Mouse (Mus musculus) midbrain, embryonic 16.5 days (tissue): Measurements from ENCODE around the gene Dstn. TPM values are rescaled to one million over a fixed set of nuclear protein-coding genes. Genes with fewer than 3 reads are reported as not detected.

Experiments
- ATAC-seq: fragments of 200-750 bp; cut with Nextera tagmentation; 2 replicates; pipeline ENCODE4 v1.8.0; 2017; ENCODE audit warnings: moderate TSS enrichment
- H3K27ac ChIP-seq: fragments of 300-500 bp; sonication (generic); 2 replicates; pipeline ENCODE4 v1.5.1; 2014; ENCODE audit warnings: mild to moderate bottlenecking, low read length, mixed read lengths
- H3K27me3 ChIP-seq: fragments of 300-500 bp; sonication (generic); 2 replicates; pipeline ENCODE4 v1.6.1; 2014; ENCODE audit warnings: low read depth, low read length, mixed read lengths; ENCODE audit not compliant: control insufficient read depth, insufficient read depth
- H3K36me3 ChIP-seq: fragments of 300-500 bp; sonication (generic); 2 replicates; pipeline ENCODE4 v1.6.1; 2014; ENCODE audit warnings: mild to moderate bottlenecking, low read length, moderate library complexity, mixed read lengths; ENCODE audit not compliant: control insufficient read depth, insufficient read depth
- H3K4me1 ChIP-seq: fragments of 300-500 bp; sonication (generic); 2 replicates; pipeline ENCODE4 v1.6.1; 2014; ENCODE audit warnings: mild to moderate bottlenecking, low read length, mixed read lengths; ENCODE audit not compliant: control insufficient read depth, insufficient read depth
- H3K4me2 ChIP-seq: fragments of 300-500 bp; sonication (generic); 2 replicates; pipeline ENCODE4 v1.6.1; 2014; ENCODE audit warnings: mild to moderate bottlenecking, low read length, mixed read lengths
- H3K4me3 ChIP-seq: fragments of 300-500 bp; sonication (generic); 2 replicates; pipeline ENCODE4 v1.5.1; 2014; ENCODE audit warnings: low read depth, mild to moderate bottlenecking, low read length, moderate library complexity, mixed read lengths
- H3K9ac ChIP-seq: fragments of 300-500 bp; sonication (generic); 2 replicates; pipeline ENCODE4 v1.6.1; 2014; ENCODE audit warnings: low read depth, low read length, mixed read lengths
- H3K9me3 ChIP-seq: fragments of 300-500 bp; sonication (generic); replicated peaks from 2 replicates; pipeline ENCODE4 v1.6.1; 2014; ENCODE audit warnings: mild to moderate bottlenecking, low read length, mixed read lengths; ENCODE audit not compliant: control insufficient read depth, poor library complexity, severe bottlenecking
- WGBS: fragments of 180-500 bp; shearing (Covaris S2); extraction: QIAGEN DNeasy Blood & Tissue Kit; methylation state at CpG from one replicate; pipeline ENCODE4 v1.1.7; 2014; 5-methylcytosine and 5-hydroxymethylcytosine counted together
- polyA plus RNA-seq: library from polyadenylated mRNA; unstranded; fragments of >200 nt; fragmentation: Nextera tagmentation; extraction: Ambion mirVana; gene quantifications from 2 replicates; pipeline ENCODE4 v1.2.1, GENCODE M21; 2015

The Dstn gene
- polyA plus RNA-seq: 429 and 431 TPM in 2 replicates

- H3K4me3 ChIP-seq: peak within 1 kb of the TSS; percentile 65
- H3K27me3 ChIP-seq: no peaks in the 10 kb centered on the region
- under 1% methylated on average over 70 of the region's 71 CpGs for WGBS
- no peaks in the 10 kb centered on the region for H3K9me3 ChIP-seq
- H3K36me3 ChIP-seq: no peaks in the 10 kb centered on the region
- H3K4me1 ChIP-seq: peaks cover 25% of the 10 kb centered on the region
- peak within 1 kb of the TSS; percentile 75 for H3K4me2 ChIP-seq
- H3K9ac ChIP-seq: peak within 1 kb of the TSS; percentile 75
- H3K27ac ChIP-seq: peak within 1 kb of the TSS; percentile 88
- peak; percentile 97 for ATAC-seq
These were observed at the start of gene Dstn for GRCm38 (mm10) chr2:143914760-143915599. Gene Dstn, plus strand, starts transcription at chr2:143915320.

GRCm38 (mm10) chr2:143867326-143867725 is 47.8 kb upstream of the Dstn start:
- Histone ChIP-seq H3K4me2 (no peak overlapping the region), H3K9ac (no peak overlapping the region), H3K27me3 (no peaks in the 10 kb centered on the region), H3K9me3 (no peaks in the 10 kb centered on the region), H3K4me1 (peaks cover 3% of the 10 kb centered on the region; the same call in 1 of the 2 replicates), H3K36me3 (no peaks in the 10 kb centered on the region), H3K27ac (no peak overlapping the region), H3K4me3 (no peak overlapping the region)
- WGBS: 5% methylated on average over 6 of the region's 6 CpGs
- ATAC-seq: peak; percentile 41; the same call in 1 of the 2 replicates

- Histone ChIP-seq H3K9ac (no peak overlapping the region), H3K4me3 (no peak overlapping the region), H3K36me3 (no peaks in the 10 kb centered on the region), H3K4me2 (no peak overlapping the region), H3K9me3 (no peaks in the 10 kb centered on the region), H3K4me1 (no peaks in the 10 kb centered on the region), H3K27ac (no peak overlapping the region), H3K27me3 (no peaks in the 10 kb centered on the region)
- WGBS: 68% methylated on average over 10 of the region's 10 CpGs
- no peak for ATAC-seq
These were observed 44.0 kb upstream of the Dstn start for GRCm38 (mm10) chr2:143870936-143871688.

- no peaks in the 10 kb centered on the region for H3K4me1 ChIP-seq
- H3K9me3 ChIP-seq: no peaks in the 10 kb centered on the region
- H3K4me2 ChIP-seq: no peak overlapping the region
- no peak overlapping the region for H3K9ac ChIP-seq
- 79% methylated on average over 1 of the region's 1 CpGs for WGBS
- H3K36me3 ChIP-seq: no peaks in the 10 kb centered on the region
- H3K27ac ChIP-seq: no peak overlapping the region
- no peaks in the 10 kb centered on the region for H3K27me3 ChIP-seq
- no peak for ATAC-seq
- no peak overlapping the region for H3K4me3 ChIP-seq
These were observed 39.1 kb upstream of the Dstn start for GRCm38 (mm10) chr2:143876026-143876425.

- ATAC-seq: no peak
- H3K4me1 ChIP-seq: no peaks in the 10 kb centered on the region
- 72% methylated on average over 4 of the region's 4 CpGs for WGBS
These were observed 38.0 kb upstream of the Dstn start for GRCm38 (mm10) chr2:143876929-143877632.

GRCm38 (mm10) chr2:143879311-143879710 is 35.8 kb upstream of the Dstn start:
- H3K4me1 ChIP-seq: no peaks in the 10 kb centered on the region
- no peak overlapping the region for H3K9ac ChIP-seq
- H3K27me3 ChIP-seq: no peaks in the 10 kb centered on the region
- 90% methylated on average over 6 of the region's 6 CpGs for WGBS
- H3K4me3 ChIP-seq: no peak overlapping the region
- ATAC-seq: no peak
- H3K9me3 ChIP-seq: no peaks in the 10 kb centered on the region
- no peaks in the 10 kb centered on the region for H3K36me3 ChIP-seq
- no peak overlapping the region for H3K4me2 ChIP-seq
- H3K27ac ChIP-seq: no peak overlapping the region

More at GRCm38 (mm10) chr2:143876929-143877632, 38.0 kb upstream of the Dstn start:
- Histone ChIP-seq H3K9ac (no peak overlapping the region), H3K27ac (no peak overlapping the region), H3K4me2 (no peak overlapping the region), H3K27me3 (no peaks in the 10 kb centered on the region), H3K4me3 (no peak overlapping the region), H3K36me3 (no peaks in the 10 kb centered on the region), H3K9me3 (no peaks in the 10 kb centered on the region)

- Histone ChIP-seq H3K9ac (no peak overlapping the region), H3K9me3 (no peaks in the 10 kb centered on the region), H3K4me1 (no peaks in the 10 kb centered on the region), H3K27ac (no peak overlapping the region), H3K27me3 (no peaks in the 10 kb centered on the region), H3K36me3 (no peaks in the 10 kb centered on the region), H3K4me3 (no peak overlapping the region), H3K4me2 (no peak overlapping the region)
- no peak for ATAC-seq
- WGBS: 90% methylated on average over 4 of the region's 4 CpGs
These were observed 33.1 kb upstream of the Dstn start for GRCm38 (mm10) chr2:143882002-143882401.

GRCm38 (mm10) chr2:143882606-143883288 is 32.4 kb upstream of the Dstn start:
- H3K4me2 ChIP-seq: no peak overlapping the region
- H3K36me3 ChIP-seq: no peaks in the 10 kb centered on the region
- no peak overlapping the region for H3K4me3 ChIP-seq
- 81% methylated on average over 10 of the region's 10 CpGs for WGBS
- no peak overlapping the region for H3K27ac ChIP-seq
- no peaks in the 10 kb centered on the region for H3K4me1 ChIP-seq
- no peak overlapping the region for H3K9ac ChIP-seq
- H3K27me3 ChIP-seq: no peaks in the 10 kb centered on the region
- ATAC-seq: no peak
- H3K9me3 ChIP-seq: no peaks in the 10 kb centered on the region
